Mouse (Mus musculus) CH12.LX (cell line): ENCODE results near the gene Sipa1l3.

Experiments
- CTCF ChIP-seq, 2 experiments: IDR thresholded peaks in 1 of 2; conservative IDR thresholded peaks in 1 of 2; 2 replicates each; pipeline ENCODE4 v1.5.1; 2011 to 2012; ENCODE audit warnings: low read depth in 2 of 2, low read length in 2 of 2, improper control_type of control experiment in 1 of 2, inconsistent platforms in 1 of 2, mild to moderate bottlenecking in 1 of 2, moderate library complexity in 1 of 2
- ELF1 ChIP-seq: IDR thresholded peaks from 2 replicates; pipeline ENCODE4 v1.6.1; 2014; ENCODE audit warnings: low read depth, mild to moderate bottlenecking, inconsistent platforms, low read length, improper control_type of control experiment
- EP300 ChIP-seq: IDR thresholded peaks from 2 replicates; pipeline ENCODE4 v1.6.1; 2011; ENCODE audit warnings: low read length, improper control_type of control experiment
- JUN ChIP-seq: IDR thresholded peaks from 2 replicates; pipeline ENCODE4 v1.6.1; 2011; ENCODE audit warnings: low read depth, mild to moderate bottlenecking, low read length, improper control_type of control experiment, moderate library complexity; ENCODE audit not compliant: insufficient read depth
- MAX ChIP-seq: IDR thresholded peaks from 2 replicates; pipeline ENCODE4 v1.6.1; 2011; ENCODE audit warnings: low read length, improper control_type of control experiment
- MAZ ChIP-seq: IDR thresholded peaks from 2 replicates; pipeline ENCODE4 v1.6.1; 2012; ENCODE audit warnings: low read depth, mild to moderate bottlenecking, inconsistent platforms, low read length, improper control_type of control experiment, moderate library complexity
- MEF2A ChIP-seq: IDR thresholded peaks from 2 replicates; pipeline ENCODE4 v1.6.1; 2014; ENCODE audit warnings: low read depth, mild to moderate bottlenecking, inconsistent platforms, low read length, improper control_type of control experiment, borderline replicate concordance
- POLR2A ChIP-seq: IDR thresholded peaks from 2 replicates; pipeline ENCODE4 v1.6.1; 2011; ENCODE audit warnings: low read depth, mild to moderate bottlenecking, improper control_type of control experiment, low read length
- ZC3H11A ChIP-seq: IDR thresholded peaks from 2 replicates; pipeline ENCODE4 v1.6.1; 2012; ENCODE audit warnings: low read depth, mild to moderate bottlenecking, inconsistent platforms, low read length, improper control_type of control experiment
- ZNF384 ChIP-seq: IDR thresholded peaks from 2 replicates; pipeline ENCODE4 v1.6.1; 2012; ENCODE audit warnings: low read depth, low read length, improper control_type of control experiment, inconsistent platforms

GRCm38 (mm10) chr7:29276715-29277114 lies 241.7 kb downstream of the Sipa1l3 start:
- TF ChIP-seq ZC3H11A (no peak), MEF2A (no peak), ELF1 (no peak), EP300 (no peak), POLR2A (no peak), MAX (no peak), CTCF (conservative IDR thresholded peaks at IDR 0.05 in 1 of 2, IDR thresholded peaks at IDR 0.05 in 1 of 2; ENCODE audit: low read depth in 2 of 2, low read length in 2 of 2) (no peak), MAZ (no peak), JUN (no peak), ZNF384 (no peak)
